Mouse (Mus musculus) ES-E14 (cell line): Measurements from ENCODE around the gene Vim. TPM values are rescaled to one million over a fixed set of nuclear protein-coding genes. Genes with fewer than 3 reads are reported as not detected.

Experiments
- DNase-seq: peaks from one replicate; pipeline ENCODE4 v3.0.0-alpha.2; 2013; ENCODE audit warnings: low read depth, low spot score
- H3K27ac ChIP-seq: 2 replicates; pipeline ENCODE4 v1.5.1; 2012; ENCODE audit warnings: low read depth, mild to moderate bottlenecking, low read length, moderate library complexity, mixed read lengths; ENCODE audit not compliant: poor library complexity, insufficient read depth, severe bottlenecking
- H3K36me3 ChIP-seq: 2 replicates; pipeline ENCODE4 v1.6.1; 2012; ENCODE audit warnings: mild to moderate bottlenecking, low read length, moderate library complexity, mixed read lengths; ENCODE audit not compliant: control insufficient read depth, poor library complexity, insufficient read depth, severe bottlenecking
- H3K4me1 ChIP-seq, 2 experiments: fragments of 150-350 bp in 1 of 2; sonication (generic) in 1 of 2; 2 replicates each; pipeline ENCODE4 v1.6.1; 2012; ENCODE audit warnings: low read length in 2 of 2, mild to moderate bottlenecking in 1 of 2, mixed read lengths in 1 of 2; ENCODE audit not compliant: control insufficient read depth in 2 of 2, insufficient read depth in 2 of 2, poor library complexity in 1 of 2
- H3K4me3 ChIP-seq, 2 experiments: fragments of 150-350 bp in 1 of 2; sonication (generic) in 1 of 2; 2 replicates each; pipeline ENCODE4 v1.5.1; 2012; ENCODE audit warnings: low read length in 2 of 2, low read depth in 1 of 2, mild to moderate bottlenecking in 1 of 2, mixed read lengths in 1 of 2; ENCODE audit not compliant: insufficient read depth in 1 of 2, poor library complexity in 1 of 2, severe bottlenecking in 1 of 2
- H3K9ac ChIP-seq: 2 replicates; pipeline ENCODE4 v1.6.1; 2012; ENCODE audit warnings: low read depth, mild to moderate bottlenecking, low read length, mixed read lengths; ENCODE audit not compliant: poor library complexity, insufficient read depth, severe bottlenecking
- H3K9me3 ChIP-seq: fragments of 150-350 bp; sonication (generic); 2 replicates; pipeline ENCODE4 v1.6.1; 2012; ENCODE audit warnings: low read depth, mild to moderate bottlenecking, low read length; ENCODE audit not compliant: control insufficient read depth, insufficient read depth
- CHD2 ChIP-seq: IDR thresholded peaks from 2 replicates; pipeline ENCODE4 v1.6.1; 2014; ENCODE audit warnings: mild to moderate bottlenecking, low read depth, low read length, inconsistent platforms
- HCFC1 ChIP-seq: IDR thresholded peaks from 2 replicates; pipeline ENCODE4 v1.6.1; 2012; ENCODE audit warnings: low read length, inconsistent platforms, borderline replicate concordance; ENCODE audit not compliant: insufficient read depth
- MAFK ChIP-seq: IDR thresholded peaks from 2 replicates; pipeline ENCODE4 v1.6.1; 2014; ENCODE audit warnings: mild to moderate bottlenecking, low read depth, low read length, inconsistent platforms; ENCODE audit not compliant: insufficient read depth
- ZC3H11A ChIP-seq: IDR thresholded peaks from 2 replicates; pipeline ENCODE4 v1.6.1; 2012; ENCODE audit warnings: low read depth, mild to moderate bottlenecking, inconsistent platforms, low read length, borderline replicate concordance
- ZNF384 ChIP-seq: IDR thresholded peaks from 2 replicates; pipeline ENCODE4 v1.6.1; 2012; ENCODE audit warnings: low read depth, low read length, inconsistent platforms
- in situ Hi-C, 2 experiments: fragments of 600-800 bp; cut with MboI; formaldehyde crosslinking; loops; one replicate each; pipeline ENCODE4 v1.15.1; 2025; ENCODE audit warnings: low sequenced_read_pairs in 2 of 2, inconsistent platforms in 1 of 2; ENCODE audit not compliant: unreplicated experiment in 2 of 2
- total RNA-seq: library from RNA; depleted of rRNA; stranded (reverse); fragments of 300-350 nt; gene quantifications from 2 replicates; pipeline ENCODE4 v1.2.3, GENCODE M21; 2012; rRNA removed

Vim gene
- 465 and 1,315 TPM in 2 replicates for total RNA-seq

- H3K27ac ChIP-seq: peak within 1 kb of the TSS; percentile 50; the same call in 1 of the 2 replicates
- TF ChIP-seq HCFC1: no peak
- TF ChIP-seq MAFK: peak; percentile 56; the same call in 1 of the 2 replicates
- H3K9me3 ChIP-seq: no peaks in the 10 kb centered on the region
- peak; percentile 84 for DNase-seq
- H3K4me3 ChIP-seq: peak within 1 kb of the TSS; percentile 61 to 91
- peaks cover 3 to 9% of the 10 kb centered on the region in 2 experiments; a peak in 2 of 4 replicates for H3K4me1 ChIP-seq
- in situ Hi-C loops: no loop called here
- H3K36me3 ChIP-seq: peaks cover 4% of the 10 kb centered on the region
- peak within 1 kb of the TSS; percentile 63 for H3K9ac ChIP-seq
Measured at GRCm38 (mm10) chr2:13573408-13574065, at the start of gene Vim. Gene Vim, plus strand, starts transcription at chr2:13573927.

GRCm38 (mm10) chr2:13526205-13526604, 47.5 kb upstream of the Vim start:
- H3K36me3 ChIP-seq: no peaks in the 10 kb centered on the region

GRCm38 (mm10) chr2:13527125-13527524, 46.6 kb upstream of the Vim start:
- in situ Hi-C loops: no loop called here
- H3K27ac ChIP-seq: no peak overlapping the region
- H3K9ac ChIP-seq: no peak overlapping the region
- H3K36me3 ChIP-seq: no peaks in the 10 kb centered on the region
- H3K4me1 ChIP-seq: no peaks in the 10 kb centered on the region
- H3K9me3 ChIP-seq: no peaks in the 10 kb centered on the region
- no peak overlapping the region for H3K4me3 ChIP-seq
- DNase-seq: no peak
- TF ChIP-seq CHD2 (no peak), HCFC1 (no peak), ZNF384 (no peak), MAFK (no peak), ZC3H11A (no peak)

More at GRCm38 (mm10) chr2:13526205-13526604, 47.5 kb upstream of the Vim start:
- H3K9ac ChIP-seq: no peak overlapping the region
- no peak overlapping the region for H3K4me3 ChIP-seq
- DNase-seq: no peak
- in situ Hi-C loops: no loop called here
- no peak overlapping the region for H3K27ac ChIP-seq
- H3K4me1 ChIP-seq: no peaks in the 10 kb centered on the region
- H3K9me3 ChIP-seq: no peaks in the 10 kb centered on the region
- TF ChIP-seq MAFK (no peak), ZNF384 (no peak), HCFC1 (no peak), CHD2 (no peak), ZC3H11A (no peak)

GRCm38 (mm10) chr2:13527531-13527930, 46.2 kb upstream of the Vim start:
- no peak for TF ChIP-seq ZNF384
- TF ChIP-seq HCFC1: no peak
- TF ChIP-seq CHD2: no peak
- no peak for TF ChIP-seq ZC3H11A
- no peak for TF ChIP-seq MAFK

GRCm38 (mm10) chr2:13529253-13529933, 44.3 kb upstream of the Vim start:
- DNase-seq: no peak
- Histone ChIP-seq H3K4me3 (no peak overlapping the region), H3K9ac (no peak overlapping the region), H3K36me3 (no peaks in the 10 kb centered on the region), H3K4me1 (no peaks in the 10 kb centered on the region), H3K9me3 (no peaks in the 10 kb centered on the region), H3K27ac (no peak overlapping the region)
- in situ Hi-C loops: no loop called here
- no peak for TF ChIP-seq CHD2
- TF ChIP-seq MAFK: no peak
- TF ChIP-seq ZNF384: no peak
- no peak for TF ChIP-seq ZC3H11A
- TF ChIP-seq HCFC1: no peak

More at GRCm38 (mm10) chr2:13527531-13527930, 46.2 kb upstream of the Vim start:
- H3K27ac ChIP-seq: no peak overlapping the region
- in situ Hi-C loops: no loop called here
- H3K36me3 ChIP-seq: no peaks in the 10 kb centered on the region
- no peak overlapping the region for H3K4me3 ChIP-seq
- H3K9ac ChIP-seq: no peak overlapping the region
- no peaks in the 10 kb centered on the region for H3K4me1 ChIP-seq
- no peak for DNase-seq
- H3K9me3 ChIP-seq: no peaks in the 10 kb centered on the region
